Mouse (Mus musculus) WW6 (cell line): Measurements from ENCODE around the gene 4930455H04Rik.
A peak's percentile ranks its signal among the peaks of the same experiment; 100 is the strongest.

Experiments used
- DNase-seq: peaks from one replicate; pipeline ENCODE4 v3.0.0-alpha.2; 2013; ENCODE audit warnings: low read depth, low spot score

The 4930455H04Rik gene

DNA sequence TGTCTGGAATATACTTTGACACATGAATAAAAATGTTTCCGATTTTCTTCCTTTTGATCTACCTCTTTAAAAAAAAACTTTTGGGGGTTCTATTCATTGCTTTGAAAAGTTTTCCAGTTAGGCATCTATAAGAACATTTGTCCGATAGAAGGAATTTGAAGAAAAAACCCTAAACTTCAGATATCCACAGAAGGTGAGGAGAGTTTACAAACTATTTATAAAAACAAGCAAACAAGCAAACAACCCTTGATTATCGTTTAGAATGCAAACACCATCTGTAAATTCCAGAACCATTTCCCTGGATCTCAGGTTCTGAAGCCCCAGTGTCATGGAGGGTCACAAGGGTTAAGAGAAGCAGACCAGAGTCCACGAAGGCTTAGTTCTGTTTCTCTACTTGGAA is at the start of gene 4930455H04Rik:
TSS of gene 4930455H04Rik (plus strand) at position 301 of the 400 bp plus-strand sequence.
- DNase-seq, result no peak

- DNase-seq, result no peak
Observed at GRCm38 (mm10) chr3:116921535-116921934, 46.5 kb upstream of the 4930455H04Rik start.

DNA sequence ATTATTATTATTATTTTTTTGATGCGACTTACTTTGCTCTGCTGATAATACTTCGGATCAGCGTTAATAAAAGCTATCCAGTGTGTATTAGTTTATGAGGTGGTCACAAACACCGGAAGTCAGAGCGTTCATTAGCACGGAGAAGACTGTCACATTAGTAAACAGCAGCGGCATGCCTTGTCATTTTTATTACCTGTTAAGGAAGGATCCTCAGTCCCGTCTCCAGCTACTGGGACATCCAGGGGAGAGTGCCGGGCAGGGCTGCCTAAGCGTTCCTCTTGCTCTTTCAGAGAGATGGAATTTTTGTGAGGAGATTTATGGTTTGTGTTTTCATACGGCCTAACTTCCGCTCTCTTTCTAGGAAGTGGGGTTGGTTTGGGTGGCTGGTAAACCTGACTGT is 45.0 kb upstream of the 4930455H04Rik start:
- no peak for DNase-seq

DNA sequence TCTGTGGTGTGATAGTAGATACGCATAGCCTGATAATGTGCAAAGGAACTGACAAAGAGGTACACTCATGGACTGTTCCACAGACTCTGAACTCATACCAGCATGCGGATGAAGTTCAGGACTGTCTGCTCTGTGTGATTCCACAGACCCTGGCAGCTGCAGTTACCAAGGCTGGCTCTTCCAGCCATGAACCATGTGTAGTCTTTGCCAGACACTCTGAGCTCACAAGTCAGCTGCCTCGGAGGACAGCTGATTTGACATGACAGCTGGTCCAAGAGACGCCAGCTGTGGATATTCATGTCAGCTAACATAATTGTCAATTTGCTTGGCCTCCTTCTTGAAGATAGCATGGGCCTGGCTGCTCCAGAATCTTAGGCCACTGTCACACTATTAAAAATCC is 39.1 kb upstream of the 4930455H04Rik start:
- no peak for DNase-seq

- no peak for DNase-seq
Observed at GRCm38 (mm10) chr3:116933158-116933557, 34.9 kb upstream of the 4930455H04Rik start.

DNA sequence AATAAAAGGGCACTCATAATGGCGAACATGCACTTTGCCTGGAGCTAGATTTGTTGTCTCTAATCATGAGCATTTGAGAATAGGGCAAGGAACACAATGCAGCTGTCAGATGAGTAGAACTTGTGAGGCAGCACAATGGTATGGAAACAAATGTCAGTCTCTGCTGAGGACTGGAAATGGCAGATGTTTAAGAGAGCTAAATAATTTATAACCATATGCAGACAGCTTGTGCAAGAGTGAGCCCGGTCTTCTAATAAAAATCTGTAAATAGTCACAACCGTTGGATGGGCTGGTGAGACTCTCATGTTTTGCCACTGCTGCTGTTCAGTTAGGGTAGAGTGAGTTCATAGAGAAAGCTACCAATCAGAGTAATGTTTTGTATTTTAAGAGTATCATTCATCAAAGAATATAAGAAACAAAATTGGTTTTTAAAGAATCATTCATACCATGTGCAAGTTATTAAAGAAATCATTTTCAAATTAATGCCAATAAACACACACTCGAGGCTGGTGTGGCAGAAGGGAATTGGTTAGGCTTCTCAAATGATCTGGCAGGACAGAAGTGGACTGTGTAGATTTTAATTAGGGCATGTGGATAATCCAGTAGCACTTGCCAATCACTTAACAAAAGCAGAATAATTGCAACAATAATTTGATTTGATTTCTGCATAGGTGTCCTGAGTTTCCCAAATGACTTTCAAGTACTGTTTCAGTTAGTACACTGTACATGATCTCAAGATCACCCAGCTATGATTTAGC is 31.0 kb upstream of the 4930455H04Rik start:
- DNase-seq, result no peak

GRCm38 (mm10) chr3:116940804-116941558 is 27.1 kb upstream of the 4930455H04Rik start:
- DNase-seq, result no peak

DNA sequence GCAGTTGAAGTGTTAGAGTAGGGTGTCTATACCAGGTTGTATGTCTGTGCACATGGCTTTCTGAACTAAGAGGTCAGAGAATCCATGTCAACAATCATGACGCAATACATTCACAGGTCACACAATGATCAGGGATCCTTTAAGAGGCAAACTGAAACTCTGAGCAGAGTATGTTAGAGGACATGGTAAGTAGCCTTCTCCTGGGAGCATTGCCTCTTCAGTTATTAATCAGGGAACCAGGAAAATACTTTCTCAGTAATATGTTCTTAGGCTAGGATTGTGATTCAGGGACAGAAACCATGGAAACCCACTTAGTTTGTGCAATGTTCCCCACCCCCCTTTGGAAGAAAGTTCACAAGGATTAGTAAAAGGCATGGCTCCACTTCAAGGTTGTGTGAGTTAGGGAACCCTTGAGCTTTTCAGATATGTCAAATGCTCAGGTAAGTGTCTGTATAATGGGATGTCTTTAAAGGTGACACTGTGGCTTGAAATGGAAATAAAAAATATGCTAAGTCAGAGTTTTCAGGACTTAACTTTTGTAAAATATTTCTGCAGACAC is 26.4 kb upstream of the 4930455H04Rik start:
- DNase-seq, result no peak

DNA sequence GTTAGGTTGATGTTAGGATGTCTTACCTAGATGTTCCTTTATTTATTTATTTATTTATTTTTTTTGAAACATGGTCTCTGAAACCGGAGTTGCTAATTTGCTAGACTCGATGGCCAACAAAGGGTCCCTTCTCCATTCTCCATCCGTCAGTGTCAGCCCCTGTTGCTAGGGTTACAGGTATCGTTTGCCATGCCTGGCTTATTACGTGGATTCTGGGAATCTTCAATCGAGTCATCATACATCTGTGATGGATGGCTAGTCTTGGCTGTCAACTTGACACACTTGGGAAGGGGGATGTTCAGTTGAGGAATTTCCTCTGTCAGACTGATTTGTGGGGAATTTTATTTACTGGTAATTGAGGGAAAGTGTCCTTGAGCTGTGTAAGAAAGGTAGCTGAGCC is 25.3 kb upstream of the 4930455H04Rik start:
- DNase-seq, result no peak

GRCm38 (mm10) chr3:116943422-116943821 is 24.6 kb upstream of the 4930455H04Rik start:
- DNase-seq, result no peak

DNA sequence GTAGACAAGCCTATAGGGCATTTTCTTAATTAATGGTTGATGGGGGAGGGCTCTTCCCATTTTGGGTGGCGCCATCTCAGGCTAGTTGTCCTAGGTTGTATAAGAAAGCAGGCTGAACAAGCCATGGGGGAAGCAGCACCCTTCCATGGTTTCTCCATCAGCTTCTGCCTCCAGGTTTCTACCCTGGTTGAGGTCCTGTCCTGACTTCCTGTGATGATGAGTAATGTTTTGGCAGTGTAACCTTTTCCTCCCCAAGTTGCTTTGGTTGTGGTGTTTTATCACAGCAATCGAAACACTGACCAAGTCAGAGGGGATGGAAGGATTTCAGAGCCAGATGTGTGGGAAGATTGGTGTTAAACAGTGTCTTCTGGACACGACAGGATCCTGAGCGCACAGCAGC is 21.6 kb upstream of the 4930455H04Rik start:
- DNase-seq, result no peak

- DNase-seq, result no peak
Observed at GRCm38 (mm10) chr3:116950665-116951115, 17.4 kb upstream of the 4930455H04Rik start.

GRCm38 (mm10) chr3:116951489-116951888 is 16.6 kb upstream of the 4930455H04Rik start:
- no peak for DNase-seq

GRCm38 (mm10) chr3:116952242-116952899 is 15.7 kb upstream of the 4930455H04Rik start:
- DNase-seq, result no peak

GRCm38 (mm10) chr3:116953366-116953765 is 14.7 kb upstream of the 4930455H04Rik start:
- DNase-seq, result no peak

GRCm38 (mm10) chr3:116955061-116955460 is 13.0 kb upstream of the 4930455H04Rik start:
- no peak for DNase-seq

DNA sequence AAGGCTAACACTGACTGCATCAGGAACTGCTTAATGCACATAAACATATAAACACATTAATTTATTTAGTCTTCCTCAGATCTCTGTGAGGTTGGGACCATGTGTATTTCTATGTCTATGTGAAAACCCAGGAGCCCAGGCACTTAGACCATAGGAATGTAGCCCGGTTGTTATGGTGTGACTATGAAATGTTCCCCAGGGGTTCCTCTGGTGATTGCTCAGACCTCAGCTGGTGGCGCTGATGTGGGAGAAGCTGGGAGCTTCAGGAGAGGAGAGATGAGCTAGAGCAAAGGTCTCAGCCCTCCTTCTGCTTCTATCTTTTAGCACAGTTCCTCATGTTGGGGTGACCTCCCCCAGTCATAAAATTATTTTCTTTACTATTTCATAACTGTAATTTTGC is 7.7 kb upstream of the 4930455H04Rik start:
- DNase-seq, result no peak

DNA sequence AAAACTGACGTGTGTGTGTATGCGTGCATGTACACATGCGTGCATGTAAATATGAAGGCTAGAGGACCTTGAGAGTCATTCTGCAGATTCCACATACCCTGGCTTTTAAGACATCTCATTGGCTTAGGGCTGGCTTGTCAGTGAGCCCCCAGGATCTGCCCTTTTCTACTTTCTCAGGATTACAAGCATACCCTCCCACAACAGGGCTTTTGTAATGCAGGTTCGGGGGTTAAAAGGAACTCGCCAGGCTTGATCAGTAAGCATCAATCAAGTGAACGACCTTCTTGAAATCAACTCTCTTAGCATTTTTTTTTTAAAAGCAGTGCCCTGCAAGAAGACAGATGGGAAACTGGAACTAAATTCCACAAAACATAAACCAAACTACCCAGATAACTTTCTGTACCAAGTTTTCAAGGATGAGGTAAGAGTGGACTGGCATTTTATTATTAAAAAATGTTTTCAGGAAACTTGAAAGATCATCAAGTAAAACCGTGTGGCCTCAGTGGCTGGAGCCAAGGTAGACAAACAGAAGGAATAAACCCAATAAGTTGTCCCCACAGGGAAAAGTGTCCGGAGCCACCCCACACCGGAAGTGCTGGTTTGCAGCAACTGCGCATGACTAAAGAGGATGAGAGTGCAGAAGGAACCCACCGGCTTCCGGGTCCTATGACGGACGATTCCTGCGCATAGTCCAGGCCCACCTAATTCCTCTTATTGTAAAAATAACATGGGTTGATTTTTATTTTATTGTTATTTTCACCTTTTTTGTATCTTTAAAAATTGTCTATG is 6.5 kb upstream of the 4930455H04Rik start:
- no peak for DNase-seq

DNA sequence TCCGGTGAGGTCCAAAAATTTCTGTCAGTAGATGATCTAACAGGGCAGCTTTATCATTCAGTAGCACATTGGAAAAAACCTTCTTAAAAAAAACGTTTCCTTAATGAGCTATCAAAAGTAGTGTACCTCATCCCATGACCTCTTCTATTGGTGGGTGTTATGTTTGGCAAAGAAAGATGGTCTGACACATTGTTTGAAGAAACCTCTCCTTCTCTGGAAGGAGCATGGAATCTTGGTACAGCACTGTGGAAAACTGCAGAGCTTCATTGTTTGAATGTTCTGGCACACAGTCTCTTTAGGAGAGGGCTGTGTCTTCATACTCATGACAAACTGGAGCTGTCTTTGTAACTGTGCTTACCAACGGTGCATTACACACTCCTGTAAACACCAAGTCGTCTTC is 4.9 kb upstream of the 4930455H04Rik start:
- no peak for DNase-seq

GRCm38 (mm10) chr3:116964426-116964825 is 3.6 kb upstream of the 4930455H04Rik start:
- no peak for DNase-seq

- peak; percentile 28 for DNase-seq
Observed at GRCm38 (mm10) chr3:116966225-116966624, 1.8 kb upstream of the 4930455H04Rik start.
